Mouse (Mus musculus) layer of hippocampus, postnatal 10 days (tissue): ENCODE measurements around the gene Gal3st1. TPM values are rescaled to one million over a fixed set of nuclear protein-coding genes. Genes with fewer than 3 reads are reported as not detected.
A peak's percentile ranks its signal among the peaks of the same experiment; 100 is the strongest.
"Not testable (repeated sequence)": the region's sequence is repeated elsewhere in the genome, so short reads cannot be mapped to it uniquely, and the experiment has no call there.

Experiments used
- DNase-seq, 2 experiments: peaks; one replicate each; pipeline ENCODE4 v3.0.0; 2021; ENCODE audit warnings: low spot score in 2 of 2
- total RNA-seq, 2 experiments: library from RNA; stranded (reverse); gene quantifications; 2 replicates each; pipeline ENCODE4 v1.2.3; 2021

The Gal3st1 gene
- total RNA-seq, 2 experiments from 2014 or later, result 8.9 to 10.2 TPM

DNA sequence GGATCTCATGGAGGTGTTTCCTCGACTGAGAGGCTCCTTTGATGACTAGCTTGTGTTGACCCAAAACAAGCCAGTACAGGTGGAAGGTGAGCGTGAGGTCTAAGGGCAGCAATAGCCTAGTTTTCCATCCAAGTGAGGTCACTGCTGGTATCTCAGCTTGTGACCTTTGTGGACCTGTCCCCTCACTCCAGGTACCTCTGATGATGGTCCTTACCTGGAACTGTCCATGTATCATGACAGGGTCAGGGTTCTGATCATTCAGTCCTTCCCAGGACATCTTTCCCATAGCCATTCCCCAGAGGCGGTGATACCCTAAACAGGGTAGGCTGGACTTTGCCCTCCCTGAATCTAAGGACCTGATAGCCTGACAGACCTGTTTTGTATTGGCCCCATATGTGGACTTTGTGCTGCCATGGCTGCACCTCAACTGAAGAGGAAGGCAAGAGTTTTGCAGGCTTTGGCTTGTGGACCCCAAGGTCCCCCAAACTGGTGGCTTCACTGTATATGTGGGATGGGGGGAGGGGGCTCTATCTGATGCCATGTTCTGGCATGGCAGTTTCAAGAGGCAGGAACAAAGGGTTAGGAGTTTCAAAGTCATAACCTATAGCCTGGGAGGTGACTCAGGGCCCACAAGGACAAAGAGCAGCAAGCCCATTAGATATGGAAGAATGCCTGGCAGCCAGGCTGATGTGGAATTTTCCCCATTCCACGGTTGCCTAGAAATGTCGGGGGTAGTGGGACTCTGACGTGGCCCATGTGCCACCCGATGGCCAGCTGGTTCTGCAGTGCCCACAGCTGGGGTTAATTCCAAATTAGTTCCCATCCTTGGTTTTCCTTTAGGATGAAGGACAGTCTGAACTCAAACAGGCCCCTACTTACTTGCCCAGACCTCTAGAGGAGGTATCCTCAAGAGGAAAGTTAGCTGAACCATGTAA lies 894 bp upstream of the Gal3st1 start:
- no peak for DNase-seq

DNA sequence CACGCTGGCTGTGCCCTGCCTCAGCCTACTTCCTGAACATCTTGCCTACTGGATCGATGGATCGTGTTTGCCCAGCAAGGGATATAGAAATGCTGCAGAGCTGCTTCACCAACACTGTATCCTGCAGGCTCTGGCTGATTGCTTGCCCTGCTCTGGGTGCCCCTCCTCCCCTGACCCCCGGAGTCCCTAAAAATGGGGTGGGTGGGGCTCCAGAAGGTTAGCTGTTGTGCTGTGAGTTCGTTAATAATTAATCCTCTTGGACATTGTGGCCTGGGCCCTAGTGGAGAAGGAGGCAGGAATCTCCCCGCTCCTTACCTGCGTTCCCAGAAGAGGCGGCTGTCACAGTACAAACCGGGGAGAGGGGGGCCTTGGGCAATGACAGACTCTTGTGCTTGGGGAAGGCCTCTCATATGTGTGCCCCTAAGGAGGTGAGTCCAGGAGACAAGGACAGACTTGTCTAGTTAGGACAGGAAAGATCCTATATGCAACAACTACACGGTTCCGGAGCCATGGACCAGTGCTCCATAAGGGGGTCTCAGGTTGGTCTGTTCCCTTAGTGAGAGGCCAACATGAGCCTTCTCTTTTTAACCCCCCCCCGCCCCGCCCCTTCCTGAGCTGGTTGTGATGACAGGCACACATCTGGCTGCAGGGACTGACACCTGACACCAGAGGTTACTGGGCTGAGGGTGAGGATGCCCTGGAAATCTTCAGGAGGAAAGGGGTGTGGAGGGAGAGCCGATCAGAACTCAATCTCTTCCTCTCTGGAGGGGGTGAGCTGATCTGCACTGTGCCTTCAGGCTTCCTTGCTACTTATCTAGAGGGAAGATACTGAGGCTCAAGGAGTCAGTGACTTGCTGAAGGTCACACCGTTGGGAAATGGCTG lies 668 bp downstream of the Gal3st1 start:
- peak in 1 of 2 experiments; percentile 18 for DNase-seq

DNA sequence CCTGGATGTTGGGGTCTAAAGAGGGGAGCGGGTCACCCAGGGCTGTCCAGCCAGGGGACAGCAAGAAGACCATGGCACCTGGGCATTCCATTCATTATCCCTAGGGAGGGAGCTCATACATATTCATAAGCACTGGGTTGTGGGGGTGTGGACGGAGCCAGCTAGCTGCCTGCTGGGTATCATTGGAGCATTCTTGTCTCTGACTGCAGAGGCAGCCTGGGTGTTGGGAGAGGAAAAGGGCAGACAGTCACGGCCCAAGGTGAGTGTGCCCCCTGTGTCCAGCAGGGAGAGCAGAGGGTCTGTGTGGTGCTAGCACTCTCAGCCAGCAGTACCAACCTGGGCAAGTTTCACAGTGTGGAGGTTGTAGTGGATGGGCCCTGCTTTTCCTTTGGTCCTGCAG lies 6.3 kb downstream of the Gal3st1 start:
- no peak for DNase-seq

DNA sequence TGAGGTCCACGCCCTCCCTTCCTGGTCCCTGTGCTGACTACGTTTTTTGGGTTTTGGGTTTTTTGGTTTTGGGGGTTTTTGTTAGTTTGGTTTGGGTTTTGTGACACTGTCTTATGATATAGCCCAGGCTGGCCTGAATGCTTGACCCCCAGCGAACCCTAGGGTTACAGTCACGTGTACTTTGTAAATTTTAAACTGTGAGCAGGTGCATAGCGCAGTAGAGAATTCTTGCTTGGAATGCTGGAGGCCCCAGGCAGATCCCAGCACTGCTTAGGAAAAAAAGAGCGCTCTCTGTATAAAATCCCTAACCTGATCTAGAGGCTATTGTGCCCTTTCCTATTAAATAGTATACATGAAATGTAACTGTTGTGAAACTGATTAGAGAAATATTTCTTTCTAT lies 9.7 kb downstream of the Gal3st1 start:
- no peak for DNase-seq

- DNase-seq, result no peak
Observed at GRCm38 (mm10) chr11:3993914-3994313, 10.5 kb downstream of the Gal3st1 start.

GRCm38 (mm10) chr11:3995511-3995910 lies 12.1 kb downstream of the Gal3st1 start:
- no peak for DNase-seq

DNA sequence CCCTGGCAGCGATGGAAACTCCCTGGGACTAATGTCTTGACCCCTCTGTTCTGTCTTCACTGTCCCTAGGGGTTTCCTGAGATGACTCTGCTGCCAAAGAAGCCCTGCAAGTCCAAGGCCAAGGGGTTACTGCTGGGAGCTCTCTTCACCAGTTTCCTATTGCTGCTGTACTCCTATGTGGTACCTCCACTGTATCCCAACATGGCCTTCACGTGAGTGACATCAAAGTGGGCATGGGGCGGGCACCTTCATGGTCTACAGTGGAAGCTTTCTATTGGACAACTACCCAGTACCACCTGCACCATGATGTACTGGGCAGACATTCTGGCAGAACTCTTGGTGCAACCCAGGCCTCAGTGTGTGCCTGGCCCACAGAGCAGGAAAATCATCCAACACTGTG lies 13.4 kb downstream of the Gal3st1 start:
- DNase-seq, result no peak

DNA sequence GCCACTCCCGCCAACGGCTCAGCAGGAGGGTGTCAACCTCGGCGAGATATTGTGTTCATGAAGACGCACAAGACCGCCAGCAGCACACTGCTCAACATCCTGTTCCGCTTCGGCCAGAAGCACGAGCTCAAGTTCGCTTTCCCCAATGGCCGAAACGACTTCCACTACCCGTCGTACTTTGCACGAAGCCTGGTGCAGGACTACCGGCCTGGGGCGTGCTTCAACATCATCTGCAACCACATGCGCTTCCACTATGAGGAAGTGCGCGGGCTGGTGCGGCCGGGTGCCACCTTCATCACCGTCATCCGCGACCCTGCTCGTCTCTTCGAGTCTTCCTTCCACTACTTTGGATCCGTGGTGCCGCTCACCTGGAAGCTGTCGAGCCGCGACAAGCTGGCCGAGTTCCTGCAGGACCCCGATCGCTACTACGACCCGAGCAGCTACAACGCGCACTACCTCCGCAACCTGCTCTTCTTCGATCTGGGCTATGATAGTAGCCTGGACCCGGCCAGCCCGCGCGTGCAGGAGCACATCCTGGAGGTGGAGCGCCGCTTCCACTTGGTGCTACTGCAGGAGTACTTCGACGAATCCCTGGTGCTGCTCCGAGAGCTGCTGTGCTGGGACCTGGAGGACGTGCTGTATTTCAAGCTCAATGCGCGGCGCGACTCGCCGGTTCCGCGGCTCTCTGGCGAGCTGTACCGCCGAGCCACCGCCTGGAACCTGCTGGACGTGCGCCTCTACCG lies 14.7 kb downstream of the Gal3st1 start:
- DNase-seq, result peak in 1 of 2 experiments; percentile 23

DNA sequence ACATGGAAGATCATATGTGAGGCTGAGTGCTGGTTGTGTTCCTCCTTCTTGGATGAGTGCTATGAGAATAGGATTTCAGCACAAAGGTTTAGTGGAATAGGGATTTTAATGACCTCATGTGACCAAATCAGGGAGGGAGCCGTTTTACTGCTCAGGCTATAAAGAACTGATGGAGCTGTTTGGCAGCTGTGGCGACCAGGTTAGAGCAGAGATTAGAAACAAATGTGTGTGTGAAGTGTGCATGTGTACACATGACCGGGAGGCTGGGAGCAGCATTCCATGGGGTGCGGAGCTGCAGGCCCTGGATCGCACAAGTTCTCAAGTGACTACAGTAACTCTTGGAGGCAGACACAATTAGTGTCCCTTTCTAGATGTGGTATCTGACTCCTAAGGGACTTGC lies 16.1 kb downstream of the Gal3st1 start:
- DNase-seq, result no peak

- DNase-seq, result peak; percentile 83
Observed at GRCm38 (mm10) chr11:4001603-4002002, 18.2 kb downstream of the Gal3st1 start.

DNA sequence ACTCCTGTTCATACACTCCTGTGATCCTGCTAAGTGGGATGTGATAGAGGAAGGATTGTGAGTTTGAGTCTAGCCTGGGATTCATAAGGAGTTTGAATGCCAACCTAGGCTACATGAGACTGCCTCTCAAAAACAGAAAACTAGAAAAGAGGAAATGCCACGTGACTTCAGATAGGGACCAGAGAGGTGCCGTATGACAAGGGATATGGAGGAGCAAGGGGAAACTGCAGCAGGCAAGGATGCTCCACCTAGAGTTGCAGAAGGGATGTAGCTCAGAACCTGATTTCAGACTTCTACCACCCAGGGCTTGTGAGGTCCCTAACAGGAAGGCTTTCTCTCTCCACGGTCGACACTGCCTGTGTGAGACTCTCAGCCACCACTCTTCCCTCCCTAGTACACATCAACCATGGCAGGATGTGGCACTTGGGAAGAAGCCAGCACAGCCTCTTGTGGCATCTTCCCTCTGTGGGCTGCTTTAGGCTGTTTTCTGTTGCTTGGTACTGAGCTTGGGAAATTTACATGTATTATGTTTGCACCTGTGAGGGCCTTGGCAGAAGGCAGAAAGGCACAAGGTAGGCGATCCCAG lies 21.9 kb downstream of the Gal3st1 start:
- DNase-seq, result no peak

GRCm38 (mm10) chr11:4006462-4006861 lies 23.0 kb downstream of the Gal3st1 start:
- no peak for DNase-seq

- DNase-seq, result no peak
Observed at GRCm38 (mm10) chr11:4012616-4013015, 29.2 kb downstream of the Gal3st1 start.

GRCm38 (mm10) chr11:4015796-4016195 lies 32.4 kb downstream of the Gal3st1 start:
- not testable (repeated sequence) for DNase-seq

GRCm38 (mm10) chr11:4022111-4022510 lies 38.7 kb downstream of the Gal3st1 start:
- DNase-seq, result not testable (repeated sequence)

GRCm38 (mm10) chr11:4023321-4023720 lies 39.9 kb downstream of the Gal3st1 start:
- DNase-seq, result no peak

DNA sequence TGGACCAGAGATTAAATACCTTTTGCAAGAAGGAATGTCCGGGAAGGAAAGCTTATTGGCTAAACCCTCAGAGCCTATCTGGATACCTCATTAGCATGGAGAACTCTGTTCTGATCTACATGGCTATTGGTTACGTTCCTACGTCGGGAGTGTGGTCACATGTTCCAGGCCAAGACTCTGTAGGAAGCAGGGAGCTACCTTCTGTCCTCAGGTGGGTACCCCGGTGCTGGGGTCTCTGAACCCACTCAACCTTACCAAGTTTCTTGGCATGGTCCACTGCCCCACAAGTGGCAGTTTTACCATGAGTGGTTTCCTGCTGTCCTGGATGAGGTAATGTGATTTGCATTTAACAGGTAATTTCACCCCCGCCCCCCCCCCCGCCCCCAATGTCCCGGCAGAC lies 43.6 kb downstream of the Gal3st1 start:
- no peak for DNase-seq

DNA sequence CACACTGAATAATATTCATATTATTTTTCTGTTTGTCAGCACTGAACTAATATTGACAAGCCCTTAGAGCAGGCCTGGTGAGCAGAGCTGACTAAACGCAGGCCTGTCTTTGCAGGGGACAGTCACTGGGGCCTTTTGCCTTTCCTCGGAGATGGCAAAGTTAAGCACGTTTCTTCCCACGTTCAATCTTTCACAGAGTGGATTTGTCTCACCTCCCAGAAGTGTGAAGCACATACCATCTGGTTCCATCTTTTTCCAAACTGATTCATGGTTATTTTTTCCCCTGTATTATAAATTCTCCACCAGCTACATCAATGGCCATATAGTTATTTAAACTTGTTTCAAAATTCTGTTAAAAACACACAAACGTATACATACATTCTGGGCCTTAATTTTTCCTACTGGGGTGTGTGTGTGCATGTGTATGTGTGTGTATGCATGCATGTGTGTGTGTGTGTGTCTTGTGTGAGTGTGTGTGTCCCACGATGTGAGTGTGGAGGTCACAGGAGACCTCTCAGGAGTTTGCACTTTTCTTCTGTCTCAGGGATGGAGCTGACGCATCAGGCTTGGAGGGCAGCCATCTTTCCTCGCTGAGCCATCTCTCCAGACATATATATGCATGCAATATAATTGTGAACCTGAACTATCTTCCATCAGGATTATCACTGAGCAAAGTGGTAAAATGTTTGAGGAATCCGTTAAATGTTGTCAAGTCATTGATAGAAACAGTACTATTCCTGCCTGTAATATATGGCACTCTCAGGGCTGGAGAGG lies 44.3 kb downstream of the Gal3st1 start:
- DNase-seq, result no peak

GRCm38 (mm10) chr11:4029343-4029742 lies 45.9 kb downstream of the Gal3st1 start:
- no peak for DNase-seq
